Mouse (Mus musculus): ENCODE measurements at regions not wholly inside any gene's neighbourhood (a gene's known extent, or its start where the extent isn't known, plus 50 kb on each side); places are given as distances from the start of the nearest gene placed in this dataset.

DNA sequence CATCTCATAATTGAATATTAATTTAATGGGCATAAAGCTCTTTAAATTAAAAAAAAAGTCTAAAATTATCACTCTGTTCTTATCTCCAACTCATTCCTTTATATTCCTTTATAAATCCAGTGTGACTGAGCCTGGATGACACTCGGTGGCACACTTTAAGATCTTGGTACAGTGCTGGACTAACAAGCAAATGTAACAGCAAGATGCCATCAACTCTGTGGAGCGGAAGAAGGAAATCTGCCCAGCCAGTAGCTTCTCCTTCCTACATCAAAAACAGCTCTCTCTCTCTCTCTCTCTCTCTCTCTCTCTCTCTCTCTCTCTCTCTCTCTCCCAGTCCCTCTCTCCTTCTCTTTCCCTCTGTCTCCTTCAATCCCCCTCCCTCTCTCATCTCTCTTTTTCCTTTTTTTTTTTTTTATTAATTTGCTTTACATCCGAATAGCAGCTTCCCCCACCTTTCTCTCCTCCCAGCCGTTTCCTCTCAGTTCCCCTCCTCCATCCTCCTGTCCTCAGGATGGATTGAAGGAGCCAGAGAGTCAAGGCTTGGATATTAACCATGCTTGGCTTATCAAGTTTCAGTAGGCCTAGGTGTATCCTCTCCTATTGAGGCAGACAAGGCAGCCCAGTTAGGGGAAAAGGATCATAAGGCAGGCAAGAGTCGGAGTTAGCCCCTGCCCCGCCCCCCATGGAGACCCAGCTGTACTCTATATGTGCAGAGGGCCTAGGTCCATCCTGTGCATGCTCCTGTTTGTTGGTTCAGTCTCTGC is 130.4 kb upstream of the Tmtc2 start:
- DNase-seq = no peak

DNA sequence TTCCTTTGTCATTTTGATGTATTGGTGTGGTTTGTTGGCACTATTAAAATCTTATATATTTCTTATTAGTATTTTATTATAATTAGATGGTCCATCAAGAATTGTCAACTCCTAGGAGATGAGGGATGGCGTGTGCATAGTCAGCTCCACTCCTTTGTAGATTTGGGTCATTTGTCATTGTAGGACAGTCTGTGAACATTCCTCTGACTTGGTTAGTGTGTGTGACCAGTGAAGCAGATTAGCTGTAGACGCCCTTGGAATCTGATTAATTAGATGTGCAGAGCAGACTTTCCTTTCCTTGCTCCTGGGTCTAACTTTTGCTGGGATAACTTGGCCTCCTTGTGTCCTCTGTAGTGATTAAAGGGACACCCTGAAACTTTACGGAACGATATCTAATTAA is 118.9 kb upstream of the Tmtc2 start:
- DNase-seq = no peak

DNA sequence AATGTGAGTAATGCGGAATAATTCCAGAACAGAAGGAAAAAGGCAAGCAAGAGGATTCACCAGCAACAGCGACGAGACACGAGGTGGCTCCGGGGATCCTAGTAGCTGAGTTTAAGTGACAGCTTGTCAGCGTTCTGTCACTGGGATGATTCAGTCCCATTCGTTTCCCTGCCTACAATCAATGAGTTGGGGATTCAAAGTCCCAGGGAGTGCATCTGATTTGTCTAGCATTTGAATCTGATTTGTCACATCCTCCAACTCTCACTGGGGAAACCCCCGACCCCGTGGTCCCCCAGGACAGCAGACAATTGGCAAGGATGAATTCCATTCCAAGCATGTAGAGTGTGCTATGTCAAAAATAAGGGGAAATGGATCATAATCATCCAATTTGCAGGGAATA is 115.1 kb upstream of the Tmtc2 start:
- DNase-seq = no peak

DNA sequence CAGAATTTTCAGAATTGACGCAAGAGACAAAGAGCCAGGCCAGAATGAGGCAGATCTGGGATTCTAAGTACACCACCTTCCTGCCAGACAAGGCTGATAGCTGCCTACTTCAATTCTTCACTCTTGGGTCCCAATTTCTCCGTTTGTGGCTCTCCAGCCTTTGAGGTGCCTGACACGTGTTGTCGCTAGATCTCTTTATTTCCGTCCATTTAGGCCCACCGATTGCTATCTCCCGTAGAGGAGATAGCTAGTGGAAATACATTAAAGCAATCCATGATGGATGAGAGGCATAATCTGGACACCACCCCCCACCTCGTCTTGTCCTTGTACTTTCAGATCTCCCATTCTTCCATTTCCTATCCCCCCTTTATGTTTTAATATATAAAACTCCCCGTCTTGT is 114.6 kb upstream of the Tmtc2 start:
- DNase-seq = no peak

DNA sequence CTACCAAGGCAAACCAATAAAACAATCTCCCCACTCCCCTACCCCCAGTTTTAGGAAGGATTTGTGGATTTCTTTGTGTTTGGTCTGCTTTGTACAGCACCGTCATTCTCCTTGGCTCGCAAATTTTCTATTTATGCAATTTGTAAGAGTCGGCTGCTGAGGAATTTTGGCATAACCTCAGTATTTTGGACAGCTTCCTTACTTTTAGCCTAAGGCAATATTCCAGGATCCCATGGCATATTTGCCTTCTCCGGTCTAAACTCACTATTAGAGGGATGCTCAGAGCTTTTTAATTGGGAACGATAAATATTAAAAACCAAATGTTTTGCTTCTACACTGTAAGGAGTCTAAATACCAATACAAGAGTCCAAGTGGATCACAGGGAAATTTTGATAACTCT is 112.6 kb upstream of the Tmtc2 start:
- no peak for DNase-seq

DNA sequence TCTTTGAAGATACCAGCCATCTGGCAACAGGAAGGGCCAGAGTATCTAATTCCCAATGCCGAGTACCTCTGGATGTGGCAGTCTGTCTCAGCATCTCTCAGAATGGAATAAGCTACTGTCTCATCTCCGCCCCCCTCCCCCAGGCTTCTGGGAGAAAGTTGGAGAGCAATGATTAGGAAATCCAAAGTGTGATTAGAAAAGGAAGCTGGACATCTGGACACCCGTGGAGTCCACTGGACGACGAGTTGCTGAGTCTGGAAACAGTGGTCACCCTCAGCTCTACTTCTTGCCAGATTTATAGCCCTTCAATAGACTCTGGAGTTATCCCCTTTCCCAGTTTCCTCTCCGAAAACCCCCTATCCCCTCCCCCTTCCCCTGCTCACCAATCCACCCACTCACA is 105.3 kb upstream of the Tmtc2 start:
- no peak for DNase-seq

DNA sequence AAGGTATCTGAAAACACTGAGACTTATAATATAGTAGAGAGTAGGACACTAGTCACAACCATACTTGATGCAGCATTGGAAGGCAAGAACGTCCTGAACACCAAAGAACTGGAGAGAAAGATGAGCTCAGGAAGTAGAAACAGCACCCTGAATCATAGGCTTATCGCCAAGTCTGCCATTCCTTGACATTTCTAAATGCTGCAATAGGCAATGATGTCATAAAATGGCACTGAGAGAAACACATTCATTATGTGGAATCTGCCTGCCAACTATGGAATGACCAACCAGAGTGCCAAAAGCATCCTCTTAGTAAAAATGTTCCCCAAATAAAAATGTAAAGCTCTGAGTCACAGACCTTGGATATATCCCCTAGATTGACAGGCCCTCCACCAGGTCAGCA is 92.7 kb upstream of the Tmtc2 start:
- no peak for DNase-seq

DNA sequence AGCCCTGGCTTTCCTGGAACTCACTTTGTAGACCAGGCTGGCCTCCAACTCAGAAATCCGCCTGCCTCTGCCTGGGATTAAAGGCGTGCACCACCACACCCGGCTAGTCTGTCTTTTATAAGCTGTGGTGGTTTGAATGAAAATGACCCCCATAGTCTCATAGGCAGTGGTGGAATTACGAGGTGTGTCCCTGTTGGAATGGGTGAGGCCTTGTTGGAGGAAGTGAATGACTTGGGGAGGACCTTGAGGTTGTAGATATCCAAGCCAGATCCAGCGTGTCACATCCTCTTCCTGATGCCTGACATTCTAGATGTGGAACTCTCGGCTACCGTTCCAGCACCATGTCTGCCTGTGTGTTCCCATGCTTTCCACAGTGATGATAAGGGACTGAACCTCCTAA is 86.5 kb upstream of the Tmtc2 start:
- DNase-seq = no peak

DNA sequence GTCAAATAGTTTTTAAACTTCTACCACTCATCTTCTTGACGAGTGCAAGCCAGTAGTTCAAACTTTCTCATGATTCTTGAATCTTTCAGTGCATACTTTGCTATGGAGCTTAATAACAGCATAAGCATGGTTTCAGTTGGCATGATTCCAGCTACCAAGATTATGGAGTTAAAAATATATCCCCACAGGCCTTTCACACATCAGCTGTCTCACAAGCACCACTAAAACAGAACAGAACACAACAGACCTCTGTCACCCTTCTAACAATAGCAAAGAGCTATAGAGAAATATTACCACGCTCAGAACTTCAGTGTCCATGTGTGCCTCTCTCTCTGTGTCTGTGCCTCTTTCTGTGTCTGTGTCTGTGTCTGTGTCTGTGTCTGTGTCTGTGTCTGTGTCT is 82.5 kb upstream of the Tmtc2 start:
- no peak for DNase-seq

DNA sequence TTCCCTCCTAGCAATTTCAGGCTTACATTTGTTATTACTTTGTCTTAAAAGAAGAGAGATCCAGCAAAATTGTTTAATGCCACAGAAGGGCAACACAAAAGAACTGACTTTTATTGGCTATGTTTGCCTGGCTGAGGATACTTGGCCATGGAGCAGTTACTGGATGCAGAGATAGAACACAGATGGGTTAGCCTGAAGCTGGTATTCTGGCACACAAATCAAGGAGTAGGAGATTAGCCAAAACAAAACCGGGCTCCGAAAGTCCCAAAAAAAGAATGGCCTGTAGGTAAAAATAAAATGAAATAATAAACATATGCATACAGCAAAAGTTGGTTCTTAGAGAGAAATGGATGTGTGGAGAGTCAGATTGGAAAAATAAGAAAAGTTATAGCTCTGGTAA is 78.2 kb upstream of the Tmtc2 start:
- DNase-seq = no peak

DNA sequence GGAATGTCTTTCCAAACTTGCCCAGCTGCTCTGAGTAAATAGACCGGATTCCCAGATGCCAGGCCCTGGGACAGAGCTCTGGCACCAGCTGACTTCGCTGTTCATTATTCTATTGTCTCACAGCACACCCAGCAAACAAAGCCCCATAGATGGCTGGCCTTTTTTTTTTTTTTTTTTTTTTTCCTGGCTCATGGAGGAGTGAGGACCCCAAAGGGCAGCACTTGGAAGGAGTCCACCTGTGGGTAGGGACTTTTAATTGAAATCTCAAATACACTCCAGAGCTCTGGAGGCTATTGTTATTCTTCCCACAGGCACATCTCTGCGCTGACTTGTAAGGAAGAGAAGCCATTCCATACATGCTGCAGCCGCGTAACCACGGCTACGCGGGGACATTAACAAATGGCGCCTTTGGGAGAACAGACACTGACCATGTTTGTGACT is 64.8 kb upstream of the Tmtc2 start:
- peak; percentile 5 for DNase-seq

DNA sequence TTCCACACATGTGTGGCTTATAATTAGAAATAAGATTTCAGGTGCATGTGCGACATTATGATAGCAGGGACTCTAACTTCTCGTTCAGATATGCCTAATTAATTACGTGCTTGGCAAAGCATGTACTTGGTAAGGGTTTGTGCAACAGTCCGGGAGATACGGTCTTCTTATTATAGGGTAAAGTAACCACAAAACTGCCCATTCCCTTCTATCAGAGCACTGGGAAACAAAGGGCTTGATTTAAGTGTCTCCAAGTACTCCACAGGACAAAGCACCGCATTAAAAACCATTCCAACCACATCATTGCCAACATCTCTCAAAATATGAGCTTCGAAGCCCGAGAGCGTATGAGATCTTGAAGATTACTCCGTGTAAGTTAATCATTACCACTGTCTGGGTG is 64.2 kb upstream of the Tmtc2 start:
- no peak for DNase-seq

DNA sequence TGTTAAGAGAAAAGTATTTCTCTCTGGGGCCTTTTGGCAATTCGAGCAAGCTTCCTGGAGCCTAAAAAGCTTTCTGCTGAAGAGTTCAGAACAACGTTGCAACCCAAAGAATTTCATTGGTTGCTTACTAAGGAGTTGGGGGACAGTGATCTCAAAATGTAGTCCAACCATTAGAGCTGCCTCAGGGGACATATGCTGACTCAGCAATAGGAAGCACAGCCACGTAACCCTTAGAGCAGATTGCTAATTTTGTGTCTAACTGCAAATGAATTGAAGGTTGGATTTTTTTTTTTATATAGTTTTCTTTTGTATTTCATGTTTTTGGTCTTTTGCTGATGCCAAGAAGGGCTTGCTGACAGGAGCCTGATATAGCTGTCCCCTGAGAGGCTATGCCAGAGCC is 52.6 kb upstream of the Tmtc2 start:
- DNase-seq = no peak

DNA sequence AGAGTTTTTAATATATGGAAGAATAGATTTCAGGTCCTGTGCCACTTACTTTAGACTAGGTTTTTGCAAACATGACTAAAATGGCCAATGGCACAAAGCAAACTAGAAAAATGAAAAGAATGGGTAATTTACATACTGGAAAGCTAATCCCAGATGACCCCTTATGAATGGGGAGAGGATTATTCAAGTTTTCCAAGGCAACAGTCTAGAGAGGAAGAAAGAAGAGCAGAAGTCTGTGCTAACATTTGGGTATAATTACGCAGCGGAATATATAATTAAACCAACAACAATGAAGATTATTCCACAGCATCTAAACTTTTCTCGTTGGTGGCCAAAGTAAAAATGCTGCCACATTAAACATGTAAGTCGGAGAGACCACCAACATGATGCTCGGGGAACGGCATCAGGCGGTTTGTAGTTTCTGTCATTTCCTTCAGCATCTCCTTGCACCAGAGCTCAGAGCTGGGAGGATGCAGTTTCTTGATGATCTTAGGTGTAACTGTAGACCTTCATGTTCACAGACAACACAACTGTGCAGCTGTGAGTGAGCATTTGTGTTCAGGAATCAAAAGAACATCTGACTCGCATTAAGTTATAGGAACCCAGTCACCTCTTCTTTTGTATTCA is 51.2 kb upstream of the Tmtc2 start:
- DNase-seq = no peak
